Mouse (Mus musculus) left cerebral cortex, postnatal 25 days (tissue): ENCODE data around the gene Ctnnd2. TPM values are rescaled to one million over a fixed set of nuclear protein-coding genes. Genes with fewer than 3 reads are reported as not detected.

ENCODE experiments used
- DNase-seq, 2 experiments: peaks; one replicate each; pipeline ENCODE4 v3.0.0; 2022; ENCODE audit warnings: low spot score in 2 of 2, mixed read lengths in 1 of 2
- intact Hi-C: fragments of 180-260 bp; cut with DNase I; formaldehyde crosslinking; loops from one replicate; pipeline ENCODE4 v1.15.1; 2025
- total RNA-seq, 2 experiments: library from RNA; stranded (reverse); gene quantifications; 2 replicates each; pipeline ENCODE4 v1.2.3; 2021

Ctnnd2 gene
- total RNA-seq, 2 experiments from 2014 or later, result 251 to 266 TPM

DNA sequence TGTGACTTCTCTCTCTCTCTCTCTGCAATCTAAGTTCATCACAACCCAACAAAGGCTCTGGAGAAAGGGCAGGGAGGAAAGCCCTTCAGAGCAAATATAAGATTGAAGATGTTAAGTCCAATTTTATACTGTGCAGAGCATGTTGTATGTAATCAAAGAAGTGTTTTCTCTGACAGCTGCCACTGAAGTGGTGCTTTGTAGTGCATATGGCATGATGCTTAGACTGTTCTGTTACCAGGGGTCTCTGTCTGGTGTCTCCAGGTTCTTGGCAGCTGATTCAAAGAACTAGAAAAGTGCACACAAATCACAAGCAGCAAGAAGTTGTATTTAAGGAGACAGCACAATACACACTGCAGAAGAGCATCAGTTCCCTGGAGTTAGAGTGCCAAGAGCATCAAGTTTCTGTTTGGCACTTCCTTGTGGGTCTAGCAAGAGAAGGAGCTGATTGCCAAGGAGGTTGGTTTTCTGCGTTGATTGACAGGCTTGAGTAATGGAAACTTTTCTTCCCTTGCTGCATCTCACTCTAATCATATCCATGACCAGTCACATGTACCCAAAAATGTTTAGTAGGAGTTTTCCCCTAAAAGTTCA, 590.4 kb downstream of the Ctnnd2 start:
- intact Hi-C loops, result no loop called here
- no peak for DNase-seq

DNA sequence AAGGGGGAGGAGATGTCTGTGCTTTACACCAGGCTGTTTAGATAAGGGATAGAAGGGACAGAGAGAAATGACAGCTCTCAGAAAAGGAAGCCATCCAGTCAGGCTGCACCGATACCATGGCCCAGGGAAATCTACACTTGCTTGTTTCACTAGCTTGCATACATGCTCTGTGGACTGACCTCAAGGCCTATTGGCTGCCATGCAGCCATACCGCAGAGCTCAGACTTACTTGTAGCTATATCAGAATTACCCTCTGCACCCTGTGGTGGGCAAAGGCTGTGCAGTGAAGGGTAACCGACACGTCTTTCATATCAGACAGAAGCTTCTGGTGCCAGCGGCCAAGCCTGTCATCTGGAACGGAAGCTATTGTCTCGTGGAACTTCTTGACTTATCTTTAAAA, 604.5 kb downstream of the Ctnnd2 start:
- DNase-seq, result no peak
- intact Hi-C loops, result no loop called here

DNA sequence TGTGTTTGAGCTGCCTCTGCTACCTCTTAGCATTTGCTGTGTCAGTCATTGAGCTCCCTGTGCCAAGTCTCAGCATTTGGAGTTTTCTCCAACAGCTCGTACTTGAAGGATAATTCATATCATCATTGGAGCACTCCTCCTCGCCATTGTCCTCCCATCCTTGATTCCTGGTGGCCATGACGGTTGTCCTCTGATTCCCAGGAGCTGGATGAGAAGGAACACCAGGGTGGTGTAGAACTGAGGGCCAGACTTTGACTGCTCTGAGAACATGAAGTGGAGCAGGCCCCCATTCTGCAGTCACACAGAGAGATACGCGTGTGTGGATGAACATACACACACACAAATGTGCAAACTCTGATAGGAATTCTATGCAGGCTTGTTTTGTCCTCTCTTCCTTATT, 605.4 kb downstream of the Ctnnd2 start:
- no peak for DNase-seq
- intact Hi-C loops, result no loop called here

DNA sequence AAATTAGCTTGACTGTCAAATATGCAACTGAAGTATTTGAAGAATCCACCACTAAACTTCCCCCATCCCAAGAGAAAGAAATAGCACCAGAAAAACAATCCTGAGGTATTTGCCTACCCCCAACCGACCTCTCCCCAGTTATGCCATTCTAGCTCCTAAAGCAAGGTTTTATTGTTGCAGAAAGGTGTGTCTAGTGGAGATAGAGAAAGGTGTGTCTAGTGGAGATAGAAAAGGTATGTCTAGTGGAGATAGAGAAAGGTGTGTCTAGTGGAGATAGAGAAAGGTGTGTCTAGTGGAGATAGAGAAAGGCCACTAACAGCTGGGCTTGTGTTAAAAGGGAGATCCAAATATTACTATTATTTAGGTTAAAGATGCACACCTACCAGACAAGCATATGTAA, 607.5 kb downstream of the Ctnnd2 start:
- DNase-seq, result no peak
- intact Hi-C loops, result no loop called here

DNA sequence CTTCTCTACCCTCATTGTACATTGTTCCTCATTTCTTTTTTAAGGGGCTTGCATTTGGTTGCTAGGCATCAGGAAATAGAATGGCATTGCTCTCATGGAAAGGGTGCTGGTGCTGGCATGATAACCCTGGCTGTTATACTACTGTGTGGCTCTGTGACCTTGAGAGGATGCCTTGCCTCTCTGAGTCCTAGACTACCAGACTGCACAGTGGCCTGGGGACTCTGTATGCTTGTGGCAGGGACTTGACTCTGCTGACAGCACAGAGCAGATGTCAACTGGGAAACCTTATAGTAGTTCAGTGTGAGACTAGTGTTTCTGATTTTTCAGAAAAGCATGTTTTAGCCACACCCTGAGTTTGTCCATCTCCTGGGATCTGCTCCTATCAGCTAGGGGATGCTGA, 608.6 kb downstream of the Ctnnd2 start:
- intact Hi-C loops, result no loop called here
- no peak for DNase-seq

DNA sequence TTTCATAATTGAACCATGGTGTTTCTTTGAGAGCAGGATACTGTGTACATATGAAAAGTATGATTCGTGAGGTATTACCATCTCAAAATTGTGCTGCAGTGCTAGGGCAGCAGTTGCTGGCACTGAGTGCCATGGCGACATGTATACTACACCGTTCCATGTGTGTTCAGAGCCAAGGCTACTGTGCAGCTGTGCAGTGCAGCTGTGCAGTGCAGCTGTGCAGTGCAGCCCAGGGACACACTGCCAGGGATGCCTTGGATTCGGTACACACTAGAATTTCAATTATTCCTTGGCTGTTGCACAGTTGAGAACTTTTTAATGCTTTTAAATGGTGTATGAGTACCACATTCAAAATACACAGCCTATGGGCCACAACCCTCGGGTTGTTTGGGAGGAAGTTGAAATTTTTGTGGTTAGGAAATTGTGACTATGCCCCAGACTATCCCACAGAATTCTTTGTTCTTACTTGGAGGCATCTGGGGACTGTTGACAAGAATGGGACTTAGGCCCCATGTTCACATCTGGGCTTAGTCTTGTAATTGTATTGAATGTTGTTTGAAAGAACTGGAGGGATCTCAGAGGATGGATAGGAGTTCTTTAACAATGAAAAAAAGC, 613.4 kb downstream of the Ctnnd2 start:
- DNase-seq, result no peak
- intact Hi-C loops, result no loop called here

DNA sequence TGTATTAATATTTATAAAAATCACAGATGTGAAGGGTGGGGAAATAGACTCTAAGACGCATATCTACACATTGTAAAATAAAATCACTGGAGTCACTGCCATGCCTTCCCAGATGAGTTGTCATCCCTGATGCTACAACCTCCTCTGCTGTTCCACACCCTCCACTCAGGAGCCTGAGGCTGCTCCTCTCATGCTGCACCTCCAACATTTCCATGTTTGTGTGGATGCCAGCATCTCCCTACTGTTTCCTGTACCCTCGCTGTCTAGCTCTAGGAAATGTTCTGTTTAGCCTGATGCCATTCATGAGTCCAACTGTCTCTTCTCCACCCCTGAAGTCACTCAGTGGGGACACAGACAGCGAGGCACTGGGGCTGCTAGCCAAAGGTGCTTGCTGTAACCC, 620.9 kb downstream of the Ctnnd2 start:
- intact Hi-C loops, result no loop called here
- no peak for DNase-seq

DNA sequence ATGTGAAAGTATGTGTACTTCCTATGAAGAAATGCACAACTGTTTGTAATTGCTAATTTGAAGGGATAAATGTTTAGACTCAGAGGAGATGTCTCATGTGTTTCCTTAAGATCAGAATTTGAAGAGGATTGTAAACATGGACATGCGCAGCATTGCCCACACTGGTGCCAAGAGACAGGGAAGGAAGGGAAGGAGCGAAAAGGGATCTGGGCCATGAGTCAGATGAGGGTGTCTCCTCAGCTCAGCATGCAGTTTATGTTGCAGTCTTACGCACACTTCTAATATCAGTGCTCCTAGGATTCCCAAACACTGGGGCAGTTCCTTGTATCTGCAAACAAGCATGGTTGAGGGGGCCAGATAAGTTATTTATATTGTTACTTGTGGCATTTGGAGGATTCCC, 623.3 kb downstream of the Ctnnd2 start:
- intact Hi-C loops, result no loop called here
- DNase-seq, result peak in 1 of 2 experiments; percentile 44

DNA sequence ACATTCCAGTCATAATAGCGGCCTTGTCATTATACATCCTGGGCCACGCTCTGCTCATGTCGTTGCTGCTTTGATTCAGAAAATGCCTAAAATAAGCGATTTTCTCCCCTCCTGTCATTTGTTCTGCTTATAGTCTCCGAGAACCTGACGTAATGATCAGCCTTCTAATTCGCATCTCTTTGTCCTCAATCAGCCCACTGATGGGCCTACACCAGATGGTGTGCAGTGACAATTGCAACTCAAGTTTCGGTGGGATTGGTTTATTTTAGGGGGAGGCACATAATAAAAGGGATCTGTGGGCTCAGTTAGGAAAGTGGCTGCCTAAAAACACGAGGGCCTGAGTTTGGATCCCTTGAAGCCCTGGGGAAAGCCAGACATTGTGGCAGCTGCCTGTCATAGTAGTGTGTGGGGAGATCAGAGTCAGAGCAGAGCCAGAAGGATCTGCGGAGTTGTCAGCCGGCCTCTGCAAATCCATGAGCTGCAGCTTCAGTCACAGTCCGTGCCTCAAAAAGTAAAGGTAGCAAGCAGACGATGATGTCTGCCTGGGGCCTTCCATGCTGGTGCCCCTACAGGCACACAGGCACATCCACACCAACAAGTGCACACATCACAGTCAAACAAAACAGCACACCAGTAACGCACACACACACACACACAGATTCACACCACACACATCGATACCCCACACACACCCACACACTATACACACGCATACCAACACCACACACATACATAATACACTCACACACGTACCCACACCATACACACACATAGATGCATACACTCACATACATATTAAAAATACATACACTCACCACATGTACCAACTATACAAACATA, 655.3 kb downstream of the Ctnnd2 start:
- DNase-seq, result peak; percentile 25 to 47
- intact Hi-C loops, result no loop called here

DNA sequence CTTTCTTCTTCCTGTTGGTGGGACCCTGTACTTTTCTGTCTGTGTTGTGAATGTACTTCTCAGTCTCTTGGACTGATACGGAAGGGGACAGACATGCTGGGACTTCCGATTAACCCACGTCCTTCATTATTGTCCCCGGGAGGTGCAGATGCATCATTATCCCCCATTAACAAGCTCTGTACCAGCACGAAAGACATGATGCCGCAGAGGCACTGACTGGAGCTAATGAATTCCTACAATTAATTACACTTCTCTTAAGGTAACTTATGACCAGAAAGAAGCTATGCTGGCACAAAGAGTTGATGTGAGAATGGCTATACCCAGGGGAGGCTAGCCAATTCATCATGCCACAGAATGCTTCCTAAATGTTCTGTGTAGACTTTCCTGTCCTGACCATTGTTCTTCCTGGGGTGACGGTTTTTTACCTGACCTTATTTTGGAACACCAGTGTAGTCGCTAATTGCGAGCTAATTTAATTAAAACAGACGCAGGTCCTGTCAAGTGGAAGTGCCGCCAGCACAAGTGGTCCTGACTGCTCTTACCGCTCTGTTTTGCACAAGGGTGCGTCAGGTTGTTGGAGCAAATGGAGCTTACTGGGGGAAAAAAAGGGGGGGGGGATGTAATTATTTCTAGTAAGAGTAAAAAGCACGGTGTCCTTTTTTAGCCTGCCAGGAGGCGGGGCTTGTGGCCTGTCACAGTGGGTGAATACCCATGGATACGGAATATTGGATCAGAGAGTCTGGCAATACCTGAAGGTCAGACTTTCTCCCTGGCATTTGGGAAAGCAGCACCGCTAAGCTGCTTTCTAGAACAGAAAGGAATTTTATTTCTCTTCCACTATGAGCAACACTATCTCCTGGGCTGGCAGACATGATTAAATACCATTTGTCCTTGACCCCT, 685.1 kb downstream of the Ctnnd2 start:
- no peak for DNase-seq
- intact Hi-C loops, result no loop called here

DNA sequence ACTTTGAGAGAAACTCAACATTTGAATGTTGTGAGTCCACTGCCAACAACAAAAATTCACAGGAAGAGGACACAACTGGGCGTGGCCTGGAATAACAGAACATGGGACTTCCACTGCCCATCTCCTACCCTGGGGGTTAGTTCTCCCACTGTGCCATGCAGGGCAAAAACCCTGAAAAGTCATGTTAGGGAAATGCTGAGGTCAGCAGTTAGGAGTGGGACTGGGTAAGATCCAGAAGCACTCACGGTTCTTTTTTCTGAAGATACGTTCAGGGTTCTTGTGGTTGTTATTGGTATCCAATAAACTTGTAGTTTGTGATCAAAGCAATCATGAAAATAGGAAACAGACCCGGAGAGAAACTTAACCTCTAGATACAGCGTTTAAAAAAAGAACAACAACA, 695.0 kb downstream of the Ctnnd2 start:
- intact Hi-C loops, result no loop called here
- DNase-seq, result no peak

DNA sequence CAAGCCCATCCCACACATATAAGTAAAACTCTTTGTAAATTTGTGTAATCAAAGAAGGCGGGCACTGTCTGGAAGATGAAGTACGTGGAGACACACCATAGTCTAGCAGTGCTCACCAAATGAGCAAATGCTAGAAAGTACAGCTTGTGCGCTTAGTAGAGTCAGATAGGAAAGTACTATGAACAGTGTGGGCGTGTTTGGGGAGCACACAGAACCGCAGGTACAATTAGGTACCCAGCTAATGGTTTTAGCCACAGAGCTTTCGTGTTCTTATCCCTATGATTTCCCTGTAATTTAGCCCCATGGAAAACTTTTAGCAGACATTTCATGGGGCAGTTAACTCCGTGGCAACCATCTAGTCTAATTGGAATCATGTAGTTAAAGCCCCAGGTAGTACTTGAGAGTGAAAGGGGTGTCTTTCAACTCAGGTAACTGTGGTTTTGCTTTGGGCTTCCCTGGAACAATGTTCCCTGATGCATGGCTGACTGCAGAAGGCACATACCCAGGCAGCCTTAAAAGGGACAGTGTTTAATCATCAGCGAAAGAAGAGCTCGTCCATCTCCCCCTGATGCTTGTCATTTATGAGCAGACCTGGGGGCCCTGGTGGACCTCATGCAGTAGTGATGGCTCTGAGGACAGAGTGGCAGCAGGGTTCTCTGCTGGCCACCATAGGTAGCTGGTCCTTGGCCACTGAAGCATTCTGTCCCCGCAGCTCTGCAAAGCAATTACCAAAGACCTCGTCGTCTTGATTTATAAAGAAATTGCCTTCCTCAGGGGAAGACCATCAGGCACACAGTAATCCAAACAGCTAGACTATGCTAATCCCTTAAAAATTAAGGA, 697.5 kb downstream of the Ctnnd2 start:
- intact Hi-C loops, result no loop called here

DNA sequence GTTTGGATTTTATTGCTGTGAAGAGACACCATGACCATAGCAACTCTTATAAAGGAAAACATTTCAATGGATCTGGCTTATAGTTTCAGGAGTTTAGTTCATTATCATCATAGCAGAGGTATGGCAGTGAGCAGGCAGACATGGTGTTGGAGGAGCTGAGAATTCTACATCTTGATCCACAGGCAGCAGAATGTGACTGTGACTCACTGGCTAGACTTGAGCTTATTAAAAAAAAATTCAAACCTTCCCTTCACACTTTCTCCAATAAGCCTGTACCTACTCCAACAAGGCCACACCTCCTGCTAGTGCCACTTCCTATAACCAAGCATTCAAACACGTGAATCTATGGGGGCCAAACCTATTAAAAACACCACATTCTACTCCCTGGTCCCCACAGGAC, 703.1 kb downstream of the Ctnnd2 start:
- peak in 1 of 2 experiments; percentile 71 for DNase-seq

More for the DNA sequence above, 697.5 kb downstream of the Ctnnd2 start:
- DNase-seq, result no peak

DNA sequence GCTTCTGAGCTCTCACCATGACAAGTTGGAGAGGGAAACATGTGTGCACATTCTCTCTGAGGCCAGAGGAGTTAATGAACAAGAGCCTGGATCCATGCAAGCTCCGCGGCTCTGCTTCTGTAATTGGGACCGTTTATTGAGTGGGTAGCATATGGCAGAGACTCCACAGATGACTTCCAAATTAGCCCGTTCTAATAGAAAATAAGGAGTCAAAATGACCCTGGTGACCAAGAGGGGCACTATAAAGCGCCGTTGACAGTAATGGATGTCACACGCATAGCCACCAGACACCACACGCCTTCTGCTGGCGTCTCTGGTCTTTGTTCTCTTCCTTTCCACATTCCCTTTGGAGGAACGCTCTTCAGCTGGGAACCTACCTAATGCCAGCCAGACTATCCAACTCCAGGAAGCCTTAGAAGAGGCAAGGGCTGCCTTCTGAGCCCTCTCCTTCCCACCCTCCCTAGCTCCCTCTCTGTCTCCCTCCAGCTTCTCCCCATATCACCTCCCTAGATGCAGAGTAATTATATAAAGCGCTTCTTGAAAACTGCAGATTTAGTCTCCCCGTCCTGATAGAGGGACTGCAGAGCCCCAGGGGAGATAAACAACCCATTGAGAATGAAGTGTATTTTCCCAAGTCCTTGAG, 712.4 kb downstream of the Ctnnd2 start:
- DNase-seq, result no peak
- intact Hi-C loops, result no loop called here

More for the DNA sequence above, 703.1 kb downstream of the Ctnnd2 start:
- intact Hi-C loops, result no loop called here

DNA sequence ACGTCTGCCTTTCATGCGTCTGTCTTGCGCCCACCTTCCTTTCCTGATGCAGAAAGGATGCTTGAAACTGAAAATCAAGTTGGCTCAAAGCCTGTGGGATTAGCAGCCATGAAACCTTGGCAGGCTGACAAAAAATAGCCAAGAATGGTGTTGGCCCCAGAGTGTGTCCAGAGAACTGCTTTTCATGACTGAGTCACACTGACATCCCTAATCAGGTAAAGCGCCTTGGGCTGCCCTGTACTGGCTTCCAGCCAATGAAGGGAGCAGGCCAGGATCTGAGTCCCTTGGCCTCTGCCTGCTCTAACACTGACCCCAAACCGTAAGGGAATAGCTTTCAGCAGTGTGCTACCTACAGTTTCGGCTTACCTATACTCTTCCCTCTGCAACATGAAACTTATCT, 713.0 kb downstream of the Ctnnd2 start:
- intact Hi-C loops, result no loop called here
- peak in 1 of 2 experiments; percentile 18 for DNase-seq

DNA sequence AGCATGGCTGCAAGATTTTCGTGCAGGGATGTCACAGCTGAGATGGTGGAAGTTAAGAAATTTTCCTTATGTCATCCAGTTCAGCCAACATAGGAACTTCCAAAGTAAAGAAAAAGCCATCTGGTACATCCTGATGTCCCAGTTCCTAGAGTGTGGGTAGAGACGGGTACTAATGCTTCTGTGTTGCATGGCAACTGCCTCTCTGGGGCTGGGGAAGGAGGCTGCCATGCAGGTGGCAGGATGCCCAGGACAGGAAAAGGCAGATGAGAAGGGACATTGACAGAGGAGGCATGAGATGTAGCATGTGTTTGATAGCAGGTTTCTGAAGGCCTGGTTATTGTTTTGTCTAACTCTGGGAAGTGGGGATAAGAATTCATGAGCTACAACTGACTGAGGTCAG, 715.2 kb downstream of the Ctnnd2 start:
- peak; percentile 57 to 95 for DNase-seq
- intact Hi-C loops, result no loop called here

DNA sequence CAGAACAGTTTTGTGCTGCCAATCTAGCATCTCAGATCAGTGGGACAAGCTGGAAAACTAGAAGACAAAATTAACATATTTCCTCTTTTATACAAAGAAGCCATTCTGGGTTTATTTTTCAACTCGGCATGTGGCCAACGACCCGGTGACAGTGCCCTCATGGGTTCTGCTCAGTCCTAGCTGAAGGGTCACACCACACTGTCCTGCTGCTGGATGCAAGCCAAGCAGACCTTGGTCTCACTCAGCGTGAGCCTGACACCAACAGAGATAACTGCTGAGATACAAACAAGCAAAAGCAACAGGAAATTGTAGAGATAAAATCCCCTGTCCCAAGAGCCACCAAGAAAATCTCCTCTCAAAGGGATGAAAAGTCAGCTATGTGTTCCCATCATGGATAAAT, 719.6 kb downstream of the Ctnnd2 start:
- intact Hi-C loops, result no loop called here

DNA sequence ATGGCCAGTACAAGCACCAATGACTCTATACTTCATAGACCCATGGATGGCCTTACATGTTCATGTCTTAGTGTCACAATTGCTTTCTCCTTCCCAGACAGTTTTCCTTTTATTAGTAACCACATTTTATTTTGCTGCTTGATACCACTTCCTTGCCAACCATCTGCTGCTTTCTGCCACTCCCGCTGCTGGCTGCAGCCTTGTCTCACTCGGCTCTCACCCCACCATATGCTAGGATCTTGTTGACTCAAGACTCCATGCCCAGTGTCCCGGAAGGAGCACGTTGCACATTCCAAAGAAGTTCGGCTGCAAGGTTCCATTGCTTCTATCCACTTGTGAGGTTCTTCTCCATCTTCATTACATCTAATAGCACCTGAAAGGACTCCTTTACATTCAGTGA, 722.7 kb downstream of the Ctnnd2 start:
- intact Hi-C loops, result no loop called here
- peak in 1 of 2 experiments; percentile 53 for DNase-seq

More for the DNA sequence above, 719.6 kb downstream of the Ctnnd2 start:
- DNase-seq, result no peak

DNA sequence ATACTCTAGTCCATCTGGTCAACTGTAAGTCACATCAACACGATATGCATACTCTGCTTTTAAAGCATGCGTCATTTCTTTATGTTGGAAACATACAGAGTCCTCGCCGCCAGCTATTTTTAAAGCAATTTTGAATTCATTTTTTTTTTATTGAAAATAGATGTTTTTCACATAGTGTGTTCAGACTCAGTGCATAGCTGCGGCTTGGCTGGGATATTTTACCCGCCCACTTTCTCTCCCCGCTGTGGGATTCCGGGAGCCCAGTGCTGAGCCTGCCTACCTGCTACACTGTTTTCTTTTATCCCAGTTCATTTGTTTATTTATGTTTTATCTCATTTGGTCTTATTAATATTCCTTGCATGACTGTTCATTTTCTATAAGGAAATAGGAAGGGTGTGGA, 724.9 kb downstream of the Ctnnd2 start:
- intact Hi-C loops, result no loop called here
- peak; percentile 36 to 74 for DNase-seq
